Mouse (Mus musculus) gastrocnemius, postnatal 14 days (tissue): ENCODE measurements around the gene Hepacam2. TPM values are rescaled to one million over a fixed set of nuclear protein-coding genes. Genes with fewer than 3 reads are reported as not detected.
"Not testable (repeated sequence)": the region's sequence is repeated elsewhere in the genome, so short reads cannot be mapped to it uniquely, and the experiment has no call there.

Source experiments
- DNase-seq: peaks from one replicate; pipeline ENCODE4 v3.0.0; 2021; ENCODE audit warnings: mixed read lengths
- intact Hi-C: fragments of 180-260 bp; cut with DNase I; formaldehyde crosslinking; loops from one replicate; pipeline ENCODE4 v1.15.1; 2025; ENCODE audit warnings: low total_unique reads
- total RNA-seq, 2 experiments: library from RNA; stranded (reverse); gene quantifications; 2 replicates each; pipeline ENCODE4 v1.2.3; 2021

Gene Hepacam2
- total RNA-seq, 2 experiments from 2014 or later: not detected

DNA sequence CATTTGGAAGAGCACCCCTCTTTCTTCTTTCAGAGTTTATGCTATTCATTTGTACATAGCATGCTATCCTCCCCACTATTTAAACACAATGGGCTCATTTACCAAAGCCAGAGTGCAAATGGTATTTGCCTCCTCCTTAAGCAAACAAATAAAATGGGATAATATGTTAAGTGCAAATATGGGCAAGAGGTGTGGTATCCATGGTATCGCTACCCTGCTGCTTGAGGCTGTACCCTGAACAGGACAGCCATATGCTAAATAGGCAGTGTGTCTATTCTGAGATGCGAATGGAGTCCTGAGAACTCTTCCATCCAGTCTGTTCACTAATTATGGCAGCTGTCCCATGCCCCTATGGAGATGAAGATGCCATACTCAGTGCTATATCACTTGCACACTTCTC, 27.4 kb downstream of the Hepacam2 start:
- DNase-seq: no peak
- intact Hi-C loops: no loop called here

DNA sequence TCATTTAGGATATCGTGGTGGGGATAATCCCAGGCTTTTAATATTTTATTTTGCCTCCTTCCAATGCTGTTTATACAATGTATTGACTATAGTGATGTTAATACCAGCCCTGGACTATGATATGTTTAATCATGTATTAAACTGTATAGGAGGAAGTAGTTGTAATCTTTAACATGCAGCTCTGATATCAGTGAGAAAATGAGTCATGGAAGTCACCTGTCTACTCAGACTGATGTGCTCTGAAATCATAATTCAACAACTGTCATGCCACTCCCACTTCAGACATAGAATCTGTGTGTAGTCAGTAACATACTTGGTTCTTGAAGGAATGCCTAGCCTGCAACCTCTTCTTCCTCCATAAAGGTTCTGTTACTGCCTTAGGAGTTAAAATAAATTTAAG, 29.5 kb downstream of the Hepacam2 start:
- intact Hi-C loops: no loop called here
- DNase-seq: no peak

- no peak for DNase-seq
These were observed 34.5 kb downstream of the Hepacam2 start for GRCm38 (mm10) chr6:3463594-3463993.

GRCm38 (mm10) chr6:3463026-3463425, 35.1 kb downstream of the Hepacam2 start:
- no peak for DNase-seq
- intact Hi-C loops: no loop called here

More at GRCm38 (mm10) chr6:3463594-3463993, 34.5 kb downstream of the Hepacam2 start:
- intact Hi-C loops: no loop called here

GRCm38 (mm10) chr6:3455944-3456536, 42.1 kb downstream of the Hepacam2 start:
- DNase-seq: no peak

DNA sequence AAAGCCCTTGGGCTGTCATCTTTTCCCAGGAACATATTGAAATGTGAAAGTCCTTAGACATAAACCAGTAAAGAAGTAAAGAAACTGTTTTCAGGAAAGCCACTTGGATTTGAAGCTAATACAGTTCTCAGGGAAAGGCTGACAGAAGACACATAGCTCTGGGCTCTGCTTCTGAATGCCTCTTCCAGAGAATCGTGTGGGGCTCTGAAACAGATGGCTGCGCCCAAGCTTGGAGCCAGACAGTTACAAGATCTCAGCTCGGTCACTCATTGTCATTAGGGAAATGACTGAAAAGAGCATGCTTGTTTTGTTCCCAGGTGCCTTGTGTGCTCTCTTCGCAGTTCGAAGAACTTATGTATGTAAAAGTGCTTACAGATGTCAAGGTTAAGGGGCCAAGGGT, 43.7 kb downstream of the Hepacam2 start:
- intact Hi-C loops: no loop called here
- DNase-seq: no peak

More at GRCm38 (mm10) chr6:3455944-3456536, 42.1 kb downstream of the Hepacam2 start:
- intact Hi-C loops: no loop called here

DNA sequence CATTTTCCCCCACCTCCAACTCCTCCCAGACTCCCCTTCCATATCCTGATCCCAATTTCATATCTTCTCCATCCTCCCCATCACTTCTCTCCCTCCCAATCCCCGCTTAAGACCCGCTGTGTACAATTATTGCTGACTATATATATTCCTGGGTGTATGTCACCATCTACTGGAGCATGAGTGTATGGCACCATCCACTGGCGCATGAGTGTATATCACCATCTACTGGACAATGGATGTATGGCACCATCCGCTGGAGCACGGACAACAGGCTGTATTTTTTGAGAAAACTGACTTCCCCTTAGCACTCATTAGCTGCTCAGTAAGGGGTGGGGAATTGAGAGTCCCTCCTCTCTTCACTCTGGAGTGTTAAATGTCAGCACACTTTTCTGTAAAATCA, 50.7 kb downstream of the Hepacam2 start:
- peak; percentile 32 for DNase-seq
- intact Hi-C loops: no loop called here

DNA sequence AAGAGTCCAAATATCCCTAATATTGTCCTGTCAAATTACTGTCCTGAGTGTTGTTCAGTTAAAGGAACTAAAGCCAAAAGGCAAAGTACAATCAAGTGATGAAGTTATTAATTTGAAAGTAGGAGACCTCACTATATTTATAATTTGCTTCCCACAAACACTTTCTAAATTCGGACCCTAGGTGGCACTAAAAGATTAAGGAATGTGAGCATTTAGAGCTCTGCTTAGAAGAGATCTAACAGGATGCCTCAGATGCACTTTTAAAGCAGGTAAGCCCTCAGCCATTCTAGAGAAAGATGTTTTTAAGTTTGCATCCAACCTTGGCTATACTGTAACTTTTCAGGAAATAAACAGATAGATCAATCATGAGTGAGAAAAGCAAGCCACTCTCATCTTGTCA, 54.2 kb downstream of the Hepacam2 start:
- DNase-seq: no peak
- intact Hi-C loops: no loop called here

- no peak for DNase-seq
- intact Hi-C loops: no loop called here
These were observed 62.0 kb downstream of the Hepacam2 start for GRCm38 (mm10) chr6:3436087-3436486.

DNA sequence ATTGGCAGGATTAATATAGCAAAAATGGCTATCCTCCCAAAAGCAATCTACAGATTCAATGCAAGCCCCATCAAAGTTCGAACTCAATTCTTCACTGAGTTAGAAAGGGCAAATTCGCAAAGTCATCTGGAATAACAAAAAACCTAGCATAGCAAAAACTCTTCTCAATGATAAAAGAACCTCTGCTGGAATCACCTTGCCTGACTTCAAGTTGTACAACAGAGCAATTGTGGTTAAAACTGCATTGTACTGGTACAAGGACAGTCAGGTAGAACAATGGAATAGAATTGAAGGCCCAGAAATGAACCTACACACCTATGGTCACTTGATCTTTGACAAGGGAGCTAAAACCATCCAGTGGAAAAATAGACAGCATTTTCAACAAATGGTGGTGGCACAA, 67.1 kb downstream of the Hepacam2 start:
- DNase-seq: not testable (repeated sequence)
- intact Hi-C loops: loop anchor here (5.0 kb wide), 1 partner anchor 44 kb away; no protein-coding TSS in a partner anchor

DNA sequence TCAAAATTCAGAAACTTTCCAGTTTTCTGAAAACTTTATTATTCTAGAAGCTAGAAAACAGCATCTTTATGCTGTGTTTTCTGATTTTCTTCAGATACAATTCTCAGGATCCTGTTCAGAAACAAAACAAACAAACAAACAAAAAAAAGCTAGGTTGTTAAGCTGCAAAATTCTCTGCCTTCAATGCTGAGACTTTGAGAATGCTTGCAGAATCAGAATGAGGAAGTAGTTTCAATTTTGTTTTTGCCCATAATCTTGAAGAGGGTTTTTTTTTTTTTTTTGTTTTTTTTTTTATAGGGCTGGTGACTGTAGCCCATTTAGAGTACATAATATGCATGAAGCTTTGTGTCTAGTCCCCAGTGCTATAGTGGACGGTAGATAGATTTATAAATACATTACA, 71.1 kb downstream of the Hepacam2 start:
- intact Hi-C loops: no loop called here
- no peak for DNase-seq

- intact Hi-C loops, DNase-seq: not testable (repeated sequence)
These were observed 72.8 kb downstream of the Hepacam2 start for GRCm38 (mm10) chr6:3425333-3425732.

DNA sequence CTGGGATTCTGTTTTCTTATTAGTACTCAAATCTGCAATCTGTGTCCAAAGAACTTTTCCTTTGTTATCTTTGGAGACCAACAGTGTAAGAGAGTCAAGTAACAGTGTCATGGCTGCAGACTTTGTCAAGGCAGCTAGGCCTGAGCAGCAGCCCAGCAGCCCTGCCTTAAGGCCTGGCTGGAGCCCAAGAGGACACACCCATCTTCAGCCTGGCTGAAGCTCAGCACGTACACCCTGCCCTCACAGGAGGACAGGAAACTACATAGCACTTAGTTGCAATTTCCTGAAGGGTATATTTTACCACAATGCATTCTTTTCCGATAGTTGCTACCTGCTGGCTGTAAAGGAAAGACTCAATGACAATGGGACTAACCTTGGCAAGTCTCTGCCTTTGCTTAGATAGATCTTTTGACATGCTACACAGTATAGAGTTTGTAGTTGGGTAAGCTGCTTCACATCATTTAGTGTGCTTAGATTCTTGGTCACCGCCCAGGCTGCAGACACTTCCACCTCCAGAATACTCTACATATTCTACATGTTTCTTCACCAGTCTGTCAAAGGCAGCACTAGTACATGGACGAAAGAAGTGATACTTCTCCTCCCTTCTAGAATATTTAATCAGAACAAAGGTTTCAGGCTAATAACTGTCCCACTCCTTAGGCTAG, 73.4 kb downstream of the Hepacam2 start:
- intact Hi-C loops: not testable (repeated sequence)
- DNase-seq: peak; percentile 55

Other genes with a start within 250 kb of the Hepacam2 start
- gene Samd9l, start 98.7 kb downstream of the Hepacam2 start, total RNA-seq: 1 to 10 TPM; 6.0 to 6.3 TPM
- gene Vps50, start 84 bp upstream of the Hepacam2 start, total RNA-seq: 10 to 100 TPM; 13.9 to 15.1 TPM